Mouse (Mus musculus) MEL-GATA-1-ER (cell line): Measurements from ENCODE around the gene Efcab6.
"Not testable (repeated sequence)": the region's sequence is repeated elsewhere in the genome, so short reads cannot be mapped to it uniquely, and the experiment has no call there.

Experiments used
- DNase-seq: peaks from one replicate; pipeline ENCODE4 v3.0.0-alpha.2; 2012; ENCODE audit warnings: low read depth; ENCODE audit errors: extremely low read depth

Gene Efcab6

GRCm38 (mm10) chr15:84065140-84065539, at the start of gene Efcab6:
Gene Efcab6 (minus strand): TSS chr15:84065379.
- no peak for DNase-seq

GRCm38 (mm10) chr15:84113873-84114272, 48.7 kb upstream of the Efcab6 start:
- DNase-seq, result no peak

GRCm38 (mm10) chr15:84108899-84109298, 43.7 kb upstream of the Efcab6 start:
- no peak for DNase-seq

DNA sequence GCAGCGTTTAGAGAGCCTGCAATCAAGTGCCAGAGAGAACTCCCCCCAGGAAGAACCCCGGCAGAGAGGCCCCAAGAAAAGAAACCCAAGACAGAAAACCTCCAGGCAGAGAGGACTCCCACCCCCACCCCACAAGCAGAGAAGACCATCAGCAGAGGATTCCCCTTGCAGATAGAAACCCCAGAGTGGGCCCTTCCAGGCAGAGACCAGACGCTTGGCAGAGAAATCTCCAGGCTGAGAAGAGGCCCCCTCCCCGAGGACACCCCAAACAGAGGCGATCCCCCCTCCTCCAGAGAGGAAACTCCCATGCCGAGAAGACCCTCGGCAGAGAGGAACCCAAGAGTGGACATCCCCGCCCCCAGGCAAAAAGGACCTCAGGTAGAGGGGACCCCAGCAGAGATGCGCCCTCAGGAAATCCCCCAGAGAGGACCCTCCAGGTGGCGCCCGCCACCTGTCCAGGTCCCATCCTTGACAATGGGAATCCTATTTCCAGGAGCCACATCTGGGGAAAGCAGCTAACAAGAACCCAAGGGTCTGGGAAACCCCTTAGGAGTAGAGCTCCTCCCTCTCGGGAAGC, 40.8 kb upstream of the Efcab6 start:
- no peak for DNase-seq

DNA sequence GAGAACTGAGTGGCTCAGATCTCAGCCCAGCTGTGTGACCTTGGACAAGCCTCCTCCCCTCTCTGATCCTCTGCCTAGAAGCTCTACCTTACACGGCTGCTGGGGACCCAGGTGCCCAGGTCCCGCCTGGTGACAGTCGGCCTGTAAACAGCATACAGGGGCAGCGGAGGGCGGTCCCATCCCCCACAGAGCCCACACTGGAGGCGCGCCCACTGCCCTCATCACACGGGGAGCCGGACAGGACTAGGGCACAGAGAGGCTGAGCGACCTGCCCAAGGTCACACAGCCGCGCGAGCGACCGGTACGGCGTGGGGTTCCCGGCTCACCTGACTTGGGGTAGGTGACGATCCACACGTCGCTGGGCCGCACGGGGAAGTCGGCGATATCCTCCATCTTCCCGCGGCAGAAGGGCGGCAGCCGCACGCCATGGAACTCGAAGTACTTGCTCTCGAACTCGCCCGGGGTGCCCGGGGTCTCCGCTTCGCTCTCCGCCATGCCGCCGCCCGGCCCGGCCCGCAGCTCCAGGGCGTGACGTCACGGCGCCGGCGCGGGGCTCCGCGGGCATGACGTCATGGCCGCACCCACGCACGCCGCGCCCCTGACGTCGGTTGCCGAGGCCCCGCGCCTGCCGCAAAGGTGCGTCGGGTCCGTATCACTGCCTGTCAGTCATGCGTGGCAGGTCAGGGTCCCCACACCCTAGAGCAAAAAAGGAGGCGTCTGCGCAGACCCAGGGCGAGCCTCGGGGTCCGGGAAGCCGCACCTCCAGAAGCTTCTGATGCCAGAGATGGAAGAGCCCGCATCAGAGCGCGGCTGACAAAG, 40.1 kb upstream of the Efcab6 start, which contains the start of gene Sult4a1:
Sult4a1 (minus strand) TSS at position 650 of the 819 bp plus-strand sequence.
- DNase-seq, result no peak

DNA sequence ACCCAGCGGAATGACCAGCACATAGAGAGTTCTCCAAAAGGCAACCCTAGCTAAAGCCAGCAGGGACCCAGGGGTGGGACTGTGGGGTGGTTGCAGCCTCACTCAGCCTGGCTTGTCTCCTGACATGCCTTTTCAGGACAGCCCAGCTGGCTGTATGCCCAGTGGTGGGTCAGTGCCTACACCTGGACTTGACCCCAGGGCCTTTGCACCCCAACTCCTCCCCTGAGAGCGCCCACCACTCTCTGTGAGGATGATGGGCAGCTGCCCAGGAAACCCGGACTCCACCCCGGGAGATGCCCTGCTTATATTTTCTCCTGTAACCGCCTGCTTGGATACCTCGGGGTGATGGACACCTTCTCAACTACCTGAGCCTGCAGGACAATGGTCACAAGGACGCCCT, 39.4 kb upstream of the Efcab6 start:
- DNase-seq, result no peak

GRCm38 (mm10) chr15:84097536-84097935, 32.4 kb upstream of the Efcab6 start:
- not testable (repeated sequence) for DNase-seq

- DNase-seq, result no peak
Measured at GRCm38 (mm10) chr15:84096051-84096450, 30.9 kb upstream of the Efcab6 start.

DNA sequence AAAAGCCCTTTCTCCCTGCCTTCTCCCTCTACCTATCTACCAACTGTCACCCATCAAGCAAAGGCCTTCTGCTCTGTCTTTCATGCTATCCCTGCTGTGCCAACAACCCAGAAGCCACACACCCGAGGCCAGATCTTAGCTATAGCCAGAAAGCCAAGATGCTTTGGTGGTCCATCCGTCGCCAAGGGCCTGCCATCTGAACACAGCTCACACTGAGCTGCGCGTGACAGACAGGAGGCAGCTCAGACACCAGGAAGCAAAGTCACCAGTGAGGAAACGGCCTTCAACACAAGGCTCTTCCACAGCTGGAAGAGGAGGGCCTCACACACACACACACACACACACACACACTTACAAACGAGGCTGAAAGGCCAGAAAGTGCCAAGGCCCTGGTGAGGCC, 29.7 kb upstream of the Efcab6 start:
- DNase-seq, result no peak

DNA sequence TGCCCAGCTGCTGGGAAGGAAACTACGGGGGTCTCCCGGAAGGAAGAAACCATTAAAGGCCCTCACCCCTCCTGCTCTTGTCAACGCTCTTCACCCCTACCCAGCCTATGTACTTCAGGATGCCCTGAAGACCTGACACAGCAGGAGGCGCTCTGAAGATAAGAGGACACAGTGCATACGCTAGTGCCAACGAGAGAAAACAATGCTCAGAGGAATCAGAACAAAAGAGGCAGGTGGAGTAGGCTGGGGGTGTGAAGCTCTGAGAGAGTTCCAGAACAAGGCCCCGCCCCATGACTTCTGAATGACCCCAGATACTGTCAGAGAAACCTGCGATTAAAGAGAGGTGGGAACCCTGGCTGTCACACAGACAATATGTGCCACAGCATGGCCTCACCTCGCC, 21.6 kb upstream of the Efcab6 start:
- DNase-seq, result no peak

DNA sequence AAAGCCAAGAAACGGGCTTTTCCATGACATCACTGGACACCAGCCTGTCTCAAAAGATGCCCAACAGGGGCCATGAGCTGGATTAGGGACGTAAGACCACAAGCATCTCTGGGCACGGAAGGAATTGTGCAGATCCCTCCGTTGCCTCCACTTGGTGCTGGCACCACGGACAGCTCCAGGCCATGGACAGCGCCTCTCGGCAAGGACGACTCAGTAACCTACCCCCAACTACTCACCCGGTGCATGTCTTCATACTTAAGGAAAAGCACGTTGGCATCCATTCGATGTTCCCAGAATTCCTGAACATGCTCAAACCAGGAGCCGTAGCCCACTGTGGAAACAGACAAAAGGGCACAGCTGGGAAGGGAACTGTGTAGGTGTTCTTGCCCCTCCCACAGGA, 21.2 kb upstream of the Efcab6 start:
- no peak for DNase-seq

DNA sequence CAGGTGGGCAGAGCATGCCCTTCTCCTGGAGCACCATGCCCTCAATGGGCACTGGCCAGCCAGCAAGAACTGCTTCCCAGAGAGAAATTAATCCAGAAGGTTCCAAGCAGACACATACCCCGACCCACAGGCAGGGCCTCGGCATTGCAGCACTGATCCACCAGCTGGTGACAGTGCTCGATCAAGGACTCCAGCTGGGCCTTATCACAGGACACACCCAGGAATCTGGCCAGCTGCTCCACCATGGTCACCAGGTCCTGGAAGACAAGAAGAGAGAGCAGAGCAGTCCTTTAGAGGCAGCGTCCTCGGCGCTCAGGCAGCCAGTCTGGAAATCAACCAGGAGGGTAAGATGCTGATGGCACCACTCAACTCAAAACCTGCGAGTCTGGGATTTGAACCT, 14.9 kb upstream of the Efcab6 start:
- no peak for DNase-seq

DNA sequence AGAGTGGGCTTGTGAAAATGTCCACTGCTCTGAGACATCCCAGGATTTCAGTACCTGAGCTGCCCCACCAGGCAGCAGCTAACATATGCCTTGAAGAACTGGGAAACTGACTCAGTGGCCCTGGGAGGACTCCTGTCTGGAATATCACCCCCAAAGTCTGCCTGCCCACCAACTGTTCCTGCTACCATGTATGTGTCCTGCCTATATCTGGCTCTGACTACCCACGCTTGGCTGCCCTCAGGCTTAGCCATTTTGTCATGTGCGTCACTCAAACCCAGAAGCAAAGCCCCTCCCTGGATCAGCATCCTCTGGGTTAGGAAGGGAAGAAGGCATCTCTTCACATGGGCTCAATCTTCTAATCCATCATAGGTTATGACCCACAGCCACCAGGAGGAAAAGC, 14.3 kb upstream of the Efcab6 start:
- DNase-seq, result no peak

GRCm38 (mm10) chr15:84078667-84079066, 13.5 kb upstream of the Efcab6 start:
- DNase-seq, result no peak

GRCm38 (mm10) chr15:84077151-84077550, 12.0 kb upstream of the Efcab6 start:
- DNase-seq, result no peak

GRCm38 (mm10) chr15:84074705-84075185, 9.6 kb upstream of the Efcab6 start:
- DNase-seq, result no peak

- no peak for DNase-seq
Measured at GRCm38 (mm10) chr15:84073911-84074704, 8.9 kb upstream of the Efcab6 start.

- no peak for DNase-seq
Measured at GRCm38 (mm10) chr15:84073058-84073457, 7.9 kb upstream of the Efcab6 start.

GRCm38 (mm10) chr15:84072226-84072625, 7.0 kb upstream of the Efcab6 start:
- no peak for DNase-seq

- DNase-seq, result no peak
Measured at GRCm38 (mm10) chr15:84070116-84070676, 5.0 kb upstream of the Efcab6 start.

GRCm38 (mm10) chr15:84069455-84070050, 4.4 kb upstream of the Efcab6 start:
- no peak for DNase-seq
